ENCODE assay signal across 23 mouse cellular contexts in the genomic region with DNA sequence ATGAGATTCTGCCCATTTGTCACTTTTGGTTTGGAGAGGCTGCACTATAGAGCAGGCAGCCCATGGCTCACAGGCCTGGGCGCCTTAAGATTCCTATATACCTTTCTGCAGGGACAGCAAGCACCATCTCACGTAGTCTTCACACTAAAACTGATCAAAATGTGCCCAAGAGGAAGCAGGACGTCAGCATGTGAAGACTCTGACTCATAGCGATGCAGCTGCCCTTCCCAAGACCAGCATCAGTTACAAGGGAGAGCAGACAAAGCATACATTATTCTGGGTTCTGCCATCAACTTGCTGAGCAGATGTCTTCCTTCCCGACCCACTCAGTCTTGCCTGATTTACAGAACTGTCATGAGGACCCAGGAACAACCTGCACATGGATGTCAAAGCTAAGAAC. TPM values are rescaled to one million over a fixed set of nuclear protein-coding genes. Genes with fewer than 3 reads are reported as not detected.
DNase-seq lines count a peak whose midpoint lies in the region; ATAC-seq lines count a peak whose summit lies in the region.
"Had no signal": no experiment of that assay in that cellular context is flagged by ENCODE, and none has a peak within 500 bp of the region (broad histone marks: within the 10 kb centered on the region; RNA-seq: fewer than 3 reads in every experiment).

No protein-coding gene starts in this region.

- no peak for ATAC-seq in granulocyte monocyte progenitor cell, adult 5-6 weeks (replicated peaks; ENCODE audit: poor library complexity, severe bottlenecking)
- ATAC-seq: activated CD4-positive, CD25-positive, alpha-beta regulatory T cell, adult 4 months; forebrain, postnatal 0 days; hindbrain, postnatal 0 days; inflammation-experienced regulatory T-cells, adult 6 months; intestine, embryonic 16.5 days had no signal

- DNase-seq in heart, adult 11 months = peak; percentile 62
- DNase-seq in heart, postnatal 25 days (ENCODE audit: low spot score) = no peak
- DNase-seq in 3T3-L1 (ENCODE audit: low read depth, low spot score) = peak; percentile 47
- peak; percentile 24 for DNase-seq in Muller cell, postnatal 12 days (ENCODE audit: inconsistent ontology term)
- peak; percentile 11 for DNase-seq in mesoderm, embryonic 11.5 days (ENCODE audit: low read depth, low spot score)
- no peak for DNase-seq in cerebellum, postnatal 10 days
- DNase-seq: adrenal gland, adult 8-10 months; adrenal gland, postnatal 25 days; cerebellum, adult 11-12 months; cerebellum, adult 8-10 months; cerebellum, postnatal 25 days; forebrain, postnatal 0 days; gastrocnemius, postnatal 10 days; gastrocnemius, postnatal 36 days; heart, adult 18-20 months; heart, postnatal 10 days; heart, postnatal 4 days; kidney, adult 18-20 months had no signal

- intact Hi-C loops in heart, postnatal 25 days (cut with DNase I) = loop anchor here (5.0 kb wide), 1 partner anchor 1300 kb away; no protein-coding TSS in a partner anchor

RNA-seq across cellular contexts. Expression of gene Tm2d1, which starts 45.9 kb away (rescaled TPM):
- total RNA-seq in heart, postnatal 25 days (2021) = 10 to 100 TPM; 42.8 to 46.3 TPM
- total RNA-seq in granulocyte monocyte progenitor cell, adult 5-6 weeks (2014; fragmentation: Nextera tagmentation) = 24.6 and 29.3 TPM in 2 replicates
- total RNA-seq in granulocyte monocyte progenitor cell, adult 5-6 weeks (2017) = 14.1 and 18.5 TPM in 2 replicates

RNA-seq across cellular contexts. Expression of gene Patj, which starts 58.4 kb away (rescaled TPM):
- total RNA-seq in heart, postnatal 25 days (2021) = 10 to 100 TPM; 14.8 to 15.1 TPM
- total RNA-seq in granulocyte monocyte progenitor cell, adult 5-6 weeks (2014; fragmentation: Nextera tagmentation) = 3.7 TPM in 1 of 2 replicates, not detected in the other
- 0.69 and 4.7 TPM in 2 replicates for total RNA-seq in granulocyte monocyte progenitor cell, adult 5-6 weeks (2017)

Comparison
In these comparisons a context has a peak if more than half of its experiments do, and no peak if none do; other contexts are left out.
1. DNase-seq: peak in heart, adult 11 months (single experiment), 3T3-L1 (single experiment), Muller cell, postnatal 12 days (single experiment) and mesoderm, embryonic 11.5 days (single experiment); none in heart, postnatal 25 days (single experiment) and cerebellum, postnatal 10 days (0 of 2).